Mouse (Mus musculus) intestine, embryonic 16.5 days (tissue): ENCODE measurements around the gene Atp6v1b1. TPM values are rescaled to one million over a fixed set of nuclear protein-coding genes. Genes with fewer than 3 reads are reported as not detected.

Source experiments
- polyA plus RNA-seq: library from polyadenylated mRNA; unstranded; fragments of >200 nt; fragmentation: Nextera tagmentation; extraction: Ambion mirVana; gene quantifications from 2 replicates; pipeline ENCODE4 v1.2.1, GENCODE M21; 2015

The Atp6v1b1 gene
- polyA plus RNA-seq, 1 experiment from 2014 or later, result not detected

Other genes with a start within 250 kb of the Atp6v1b1 start
- gene Dguok, start 236.0 kb upstream of the Atp6v1b1 start, polyA plus RNA-seq, result 68.5 and 72.4 TPM in 2 replicates
- 1,727 and 1,747 TPM in 2 replicates for gene Actg2, start 206.7 kb upstream of the Atp6v1b1 start, polyA plus RNA-seq
- gene Stambp, start 170.3 kb upstream of the Atp6v1b1 start, polyA plus RNA-seq, result 29.4 and 30.5 TPM in 2 replicates
- 0.12 and 0.32 TPM in 2 replicates for gene Clec4f, start 86.8 kb upstream of the Atp6v1b1 start, polyA plus RNA-seq
- gene Cd207, start 65.1 kb upstream of the Atp6v1b1 start, polyA plus RNA-seq, result not detected in 2 replicates
- not detected in 2 replicates for gene Vax2, start 31.7 kb upstream of the Atp6v1b1 start, polyA plus RNA-seq
- gene Ankrd53, start 19.7 kb downstream of the Atp6v1b1 start, polyA plus RNA-seq, result not detected in 2 replicates
- 83.3 and 88.5 TPM in 2 replicates for gene Tex261, start 32.8 kb downstream of the Atp6v1b1 start, polyA plus RNA-seq
- gene Nagk, start 52.0 kb downstream of the Atp6v1b1 start, polyA plus RNA-seq, result 128 and 140 TPM in 2 replicates
- gene Paip2b, start 88.8 kb downstream of the Atp6v1b1 start, polyA plus RNA-seq, result 12.7 and 13.4 TPM in 2 replicates
- gene Zfp638, start 124.1 kb downstream of the Atp6v1b1 start, polyA plus RNA-seq, result 34.4 and 34.7 TPM in 2 replicates